Mouse (Mus musculus): ENCODE results near the gene Fcna. TPM values are rescaled to one million over a fixed set of nuclear protein-coding genes. Genes with fewer than 3 reads are reported as not detected.

Fcna gene
- polyA plus RNA-seq (2015; fragmentation: Nextera tagmentation; extraction: Ambion mirVana) = 4.9 and 5.3 TPM in 2 replicates

- H3K36me3 ChIP-seq (ENCODE audit: control insufficient read depth, insufficient read depth, low read length) = no peaks in the 10 kb centered on the region
- WGBS = 69% methylated on average over 6 of the region's 6 CpGs
- no peak within 1 kb of the TSS for H3K4me2 ChIP-seq (ENCODE audit: low read depth, low read length)
- no peaks in the 10 kb centered on the region for H3K27me3 ChIP-seq (ENCODE audit: control insufficient read depth, insufficient read depth, low read length)
- H3K4me1 ChIP-seq (ENCODE audit: control insufficient read depth, insufficient read depth, low read length) = no peaks in the 10 kb centered on the region
- no peak for ATAC-seq (ENCODE audit: insufficient read depth, low FRiP score)
- no peak within 1 kb of the TSS for H3K9ac ChIP-seq (ENCODE audit: low read length)
- no peaks in the 10 kb centered on the region for H3K9me3 ChIP-seq (replicated peaks; ENCODE audit: control insufficient read depth, low read length)
- H3K4me3 ChIP-seq (replicated peaks; ENCODE audit: low read length) = no peak within 1 kb of the TSS
- no peak within 1 kb of the TSS for H3K27ac ChIP-seq (ENCODE audit: low read length)
Observed at GRCm38 (mm10) chr2:25627811-25628210, at the start of gene Fcna. Gene Fcna, minus strand, starts transcription at chr2:25628030.

GRCm38 (mm10) chr2:25676486-25676885 lies 48.7 kb upstream of the Fcna start, which contains the start of gene Lcn6:
Gene Lcn6, plus strand, starts transcription at chr2:25676786.
- H3K36me3 ChIP-seq (ENCODE audit: control insufficient read depth, insufficient read depth, low read length) = no peaks in the 10 kb centered on the region
- no peak within 1 kb of the TSS for H3K4me2 ChIP-seq (ENCODE audit: low read depth, low read length)
- H3K4me1 ChIP-seq (ENCODE audit: control insufficient read depth, insufficient read depth, low read length) = no peaks in the 10 kb centered on the region
- WGBS = 78% methylated on average over 3 of the region's 3 CpGs
- H3K4me3 ChIP-seq (replicated peaks; ENCODE audit: low read length) = no peak within 1 kb of the TSS
- no peak within 1 kb of the TSS for H3K27ac ChIP-seq (ENCODE audit: low read length)
- no peak within 1 kb of the TSS for H3K9ac ChIP-seq (ENCODE audit: low read length)
- ATAC-seq (ENCODE audit: insufficient read depth, low FRiP score) = no peak
- no peaks in the 10 kb centered on the region for H3K27me3 ChIP-seq (ENCODE audit: control insufficient read depth, insufficient read depth, low read length)
- no peaks in the 10 kb centered on the region for H3K9me3 ChIP-seq (replicated peaks; ENCODE audit: control insufficient read depth, low read length)

GRCm38 (mm10) chr2:25666516-25666915 lies 38.7 kb upstream of the Fcna start:
- no peaks in the 10 kb centered on the region for H3K36me3 ChIP-seq (ENCODE audit: control insufficient read depth, insufficient read depth, low read length)
- ATAC-seq (ENCODE audit: insufficient read depth, low FRiP score) = no peak
- 79% methylated on average over 1 of the region's 1 CpGs for WGBS

GRCm38 (mm10) chr2:25664125-25664524 lies 36.3 kb upstream of the Fcna start:
- no peaks in the 10 kb centered on the region for H3K4me1 ChIP-seq (ENCODE audit: control insufficient read depth, insufficient read depth, low read length)
- no peak overlapping the region for H3K4me2 ChIP-seq (ENCODE audit: low read depth, low read length)
- WGBS = 81% methylated on average over 5 of the region's 5 CpGs
- H3K4me3 ChIP-seq (replicated peaks; ENCODE audit: low read length) = no peak overlapping the region
- no peaks in the 10 kb centered on the region for H3K36me3 ChIP-seq (ENCODE audit: control insufficient read depth, insufficient read depth, low read length)
- no peaks in the 10 kb centered on the region for H3K27me3 ChIP-seq (ENCODE audit: control insufficient read depth, insufficient read depth, low read length)
- H3K9me3 ChIP-seq (replicated peaks; ENCODE audit: control insufficient read depth, low read length) = no peaks in the 10 kb centered on the region
- H3K27ac ChIP-seq (ENCODE audit: low read length) = no peak overlapping the region
- H3K9ac ChIP-seq (ENCODE audit: low read length) = no peak overlapping the region
- ATAC-seq (ENCODE audit: insufficient read depth, low FRiP score) = no peak

More at GRCm38 (mm10) chr2:25666516-25666915, 38.7 kb upstream of the Fcna start:
- Histone ChIP-seq H3K9me3 (replicated peaks; ENCODE audit: control insufficient read depth, low read length) (no peaks in the 10 kb centered on the region), H3K9ac (ENCODE audit: low read length) (no peak overlapping the region), H3K27ac (ENCODE audit: low read length) (no peak overlapping the region), H3K4me3 (replicated peaks; ENCODE audit: low read length) (no peak overlapping the region), H3K4me1 (ENCODE audit: control insufficient read depth, insufficient read depth, low read length) (no peaks in the 10 kb centered on the region), H3K4me2 (ENCODE audit: low read depth, low read length) (no peak overlapping the region), H3K27me3 (ENCODE audit: control insufficient read depth, insufficient read depth, low read length) (no peaks in the 10 kb centered on the region)

- no peak overlapping the region for H3K4me2 ChIP-seq (ENCODE audit: low read depth, low read length)
- H3K27ac ChIP-seq (ENCODE audit: low read length) = no peak overlapping the region
- 61% methylated on average over 1 of the region's 1 CpGs for WGBS
- no peaks in the 10 kb centered on the region for H3K27me3 ChIP-seq (ENCODE audit: control insufficient read depth, insufficient read depth, low read length)
- no peaks in the 10 kb centered on the region for H3K4me1 ChIP-seq (ENCODE audit: control insufficient read depth, insufficient read depth, low read length)
- no peak overlapping the region for H3K4me3 ChIP-seq (replicated peaks; ENCODE audit: low read length)
- H3K36me3 ChIP-seq (ENCODE audit: control insufficient read depth, insufficient read depth, low read length) = no peaks in the 10 kb centered on the region
- H3K9me3 ChIP-seq (replicated peaks; ENCODE audit: control insufficient read depth, low read length) = no peaks in the 10 kb centered on the region
- no peak overlapping the region for H3K9ac ChIP-seq (ENCODE audit: low read length)
- no peak for ATAC-seq (ENCODE audit: insufficient read depth, low FRiP score)
Observed at GRCm38 (mm10) chr2:25663511-25663910, 35.7 kb upstream of the Fcna start.

GRCm38 (mm10) chr2:25661245-25661970 lies 33.6 kb upstream of the Fcna start:
- 75% methylated on average over 6 of the region's 6 CpGs for WGBS

GRCm38 (mm10) chr2:25660279-25660678 lies 32.4 kb upstream of the Fcna start:
- H3K36me3 ChIP-seq (ENCODE audit: control insufficient read depth, insufficient read depth, low read length) = no peaks in the 10 kb centered on the region
- WGBS = 82% methylated on average over 8 of the region's 8 CpGs
- no peaks in the 10 kb centered on the region for H3K9me3 ChIP-seq (replicated peaks; ENCODE audit: control insufficient read depth, low read length)

More at GRCm38 (mm10) chr2:25661245-25661970, 33.6 kb upstream of the Fcna start:
- Histone ChIP-seq H3K27me3 (ENCODE audit: control insufficient read depth, insufficient read depth, low read length) (no peaks in the 10 kb centered on the region), H3K36me3 (ENCODE audit: control insufficient read depth, insufficient read depth, low read length) (no peaks in the 10 kb centered on the region), H3K9ac (ENCODE audit: low read length) (no peak overlapping the region), H3K4me3 (replicated peaks; ENCODE audit: low read length) (no peak overlapping the region), H3K4me2 (ENCODE audit: low read depth, low read length) (no peak overlapping the region), H3K27ac (ENCODE audit: low read length) (no peak overlapping the region), H3K9me3 (replicated peaks; ENCODE audit: control insufficient read depth, low read length) (no peaks in the 10 kb centered on the region), H3K4me1 (ENCODE audit: control insufficient read depth, insufficient read depth, low read length) (no peaks in the 10 kb centered on the region)
- no peak for ATAC-seq (ENCODE audit: insufficient read depth, low FRiP score)

GRCm38 (mm10) chr2:25657652-25658051 lies 29.8 kb upstream of the Fcna start, which contains the start of gene Lcn5:
Gene Lcn5, plus strand, starts transcription at chr2:25657952.
- no peak for ATAC-seq (ENCODE audit: insufficient read depth, low FRiP score)
- Histone ChIP-seq H3K9me3 (replicated peaks; ENCODE audit: control insufficient read depth, low read length) (no peaks in the 10 kb centered on the region), H3K4me1 (ENCODE audit: control insufficient read depth, insufficient read depth, low read length) (no peaks in the 10 kb centered on the region), H3K4me2 (ENCODE audit: low read depth, low read length) (no peak within 1 kb of the TSS), H3K27me3 (ENCODE audit: control insufficient read depth, insufficient read depth, low read length) (no peaks in the 10 kb centered on the region), H3K9ac (ENCODE audit: low read length) (no peak within 1 kb of the TSS), H3K4me3 (replicated peaks; ENCODE audit: low read length) (no peak within 1 kb of the TSS), H3K36me3 (ENCODE audit: control insufficient read depth, insufficient read depth, low read length) (no peaks in the 10 kb centered on the region), H3K27ac (ENCODE audit: low read length) (no peak within 1 kb of the TSS)

More at GRCm38 (mm10) chr2:25660279-25660678, 32.4 kb upstream of the Fcna start:
- H3K27ac ChIP-seq (ENCODE audit: low read length) = no peak overlapping the region
- H3K4me3 ChIP-seq (replicated peaks; ENCODE audit: low read length) = no peak overlapping the region
- no peak overlapping the region for H3K4me2 ChIP-seq (ENCODE audit: low read depth, low read length)
- H3K4me1 ChIP-seq (ENCODE audit: control insufficient read depth, insufficient read depth, low read length) = no peaks in the 10 kb centered on the region
- no peak overlapping the region for H3K9ac ChIP-seq (ENCODE audit: low read length)
- no peaks in the 10 kb centered on the region for H3K27me3 ChIP-seq (ENCODE audit: control insufficient read depth, insufficient read depth, low read length)
- no peak for ATAC-seq (ENCODE audit: insufficient read depth, low FRiP score)

- H3K4me1 ChIP-seq (ENCODE audit: control insufficient read depth, insufficient read depth, low read length) = no peaks in the 10 kb centered on the region
- no peak overlapping the region for H3K4me3 ChIP-seq (replicated peaks; ENCODE audit: low read length)
- no peaks in the 10 kb centered on the region for H3K9me3 ChIP-seq (replicated peaks; ENCODE audit: control insufficient read depth, low read length)
- no peak overlapping the region for H3K9ac ChIP-seq (ENCODE audit: low read length)
- H3K27ac ChIP-seq (ENCODE audit: low read length) = no peak overlapping the region
- no peak overlapping the region for H3K4me2 ChIP-seq (ENCODE audit: low read depth, low read length)
- 79% methylated on average over 4 of the region's 4 CpGs for WGBS
- no peaks in the 10 kb centered on the region for H3K36me3 ChIP-seq (ENCODE audit: control insufficient read depth, insufficient read depth, low read length)
- no peak for ATAC-seq (ENCODE audit: insufficient read depth, low FRiP score)
- H3K27me3 ChIP-seq (ENCODE audit: control insufficient read depth, insufficient read depth, low read length) = no peaks in the 10 kb centered on the region
Observed at GRCm38 (mm10) chr2:25657246-25657645, 29.4 kb upstream of the Fcna start.
